Mouse (Mus musculus) 3134 (cell line): Measurements from ENCODE around the gene Ifit1.
"Not testable (repeated sequence)": the region's sequence is repeated elsewhere in the genome, so short reads cannot be mapped to it uniquely, and the experiment has no call there.

Experiments
- DNase-seq: peaks from one replicate; pipeline ENCODE4 v3.0.0-alpha.2; 2011; ENCODE audit warnings: low spot score; ENCODE audit not compliant: insufficient read length; ENCODE audit errors: extremely low read depth

The Ifit1 gene

GRCm38 (mm10) chr19:34640623-34641022 is at the start of gene Ifit1, which contains the start of gene Ifit1bl2:
Ifit1 (plus strand) TSS chr19:34640871.
Ifit1bl2 (minus strand) TSS chr19:34640743.
- DNase-seq, result peak; percentile 23

GRCm38 (mm10) chr19:34593456-34593855 is 47.2 kb upstream of the Ifit1 start:
- no peak for DNase-seq

GRCm38 (mm10) chr19:34594523-34594922 is 46.1 kb upstream of the Ifit1 start:
- not testable (repeated sequence) for DNase-seq

- DNase-seq, result no peak
Observed at GRCm38 (mm10) chr19:34596811-34597210, 43.9 kb upstream of the Ifit1 start.

- DNase-seq, result peak; percentile 26
Observed at GRCm38 (mm10) chr19:34598341-34598740, 42.3 kb upstream of the Ifit1 start.

GRCm38 (mm10) chr19:34599250-34599649 is 41.4 kb upstream of the Ifit1 start:
- DNase-seq, result not testable (repeated sequence)

- DNase-seq, result not testable (repeated sequence)
Observed at GRCm38 (mm10) chr19:34601888-34602287, 38.8 kb upstream of the Ifit1 start, which contains the start of gene Ifit1bl1. Ifit1bl1 (minus strand) TSS chr19:34601956.

- DNase-seq, result no peak
Observed at GRCm38 (mm10) chr19:34605472-34605871, 35.2 kb upstream of the Ifit1 start.

GRCm38 (mm10) chr19:34607237-34608051 is 33.2 kb upstream of the Ifit1 start, which contains the start of gene Ifit3b:
Ifit3b (plus strand) TSS chr19:34607970.
- peak; percentile 28 for DNase-seq

- DNase-seq, result not testable (repeated sequence)
Observed at GRCm38 (mm10) chr19:34610118-34610517, 30.6 kb upstream of the Ifit1 start.

- not testable (repeated sequence) for DNase-seq
Observed at GRCm38 (mm10) chr19:34612243-34613001, 28.2 kb upstream of the Ifit1 start.

- no peak for DNase-seq
Observed at GRCm38 (mm10) chr19:34620871-34621270, 19.8 kb upstream of the Ifit1 start.

GRCm38 (mm10) chr19:34623781-34624180 is 16.9 kb upstream of the Ifit1 start:
- no peak for DNase-seq

- no peak for DNase-seq
Observed at GRCm38 (mm10) chr19:34624663-34625062, 16.0 kb upstream of the Ifit1 start.

- DNase-seq, result no peak
Observed at GRCm38 (mm10) chr19:34627496-34627895, 13.2 kb upstream of the Ifit1 start.

GRCm38 (mm10) chr19:34631487-34631886 is 9.2 kb upstream of the Ifit1 start:
- no peak for DNase-seq

- no peak for DNase-seq
Observed at GRCm38 (mm10) chr19:34633484-34633883, 7.2 kb upstream of the Ifit1 start.

- peak; percentile 9 for DNase-seq
Observed at GRCm38 (mm10) chr19:34636933-34637557, 3.6 kb upstream of the Ifit1 start.

GRCm38 (mm10) chr19:34642616-34643015 is 1.9 kb downstream of the Ifit1 start:
- DNase-seq, result no peak

GRCm38 (mm10) chr19:34647630-34648029 is 7.0 kb downstream of the Ifit1 start:
- not testable (repeated sequence) for DNase-seq

- no peak for DNase-seq
Observed at GRCm38 (mm10) chr19:34650276-34650675, 9.6 kb downstream of the Ifit1 start.
